Mouse (Mus musculus): ENCODE results near the gene Tubd1.

The Tubd1 gene

GRCm38 (mm10) chr11:86602116-86602515 is 57.3 kb downstream of the Tubd1 start:
- no peak for DNase-seq

GRCm38 (mm10) chr11:86603719-86604118 is 58.9 kb downstream of the Tubd1 start:
- no peak for DNase-seq

- DNase-seq = no peak
Observed at GRCm38 (mm10) chr11:86604289-86604688, 59.5 kb downstream of the Tubd1 start.

GRCm38 (mm10) chr11:86604732-86605520 is 60.1 kb downstream of the Tubd1 start:
- DNase-seq = no peak

GRCm38 (mm10) chr11:86606621-86607339 is 62.0 kb downstream of the Tubd1 start:
- DNase-seq = no peak

- no peak for DNase-seq
Observed at GRCm38 (mm10) chr11:86607808-86608350, 63.1 kb downstream of the Tubd1 start.

- DNase-seq = no peak
Observed at GRCm38 (mm10) chr11:86610239-86610638, 65.4 kb downstream of the Tubd1 start.

GRCm38 (mm10) chr11:86611991-86612390 is 67.2 kb downstream of the Tubd1 start:
- no peak for DNase-seq

GRCm38 (mm10) chr11:86614056-86614530 is 69.3 kb downstream of the Tubd1 start:
- no peak for DNase-seq

GRCm38 (mm10) chr11:86614607-86615006 is 69.8 kb downstream of the Tubd1 start:
- DNase-seq = no peak
